Mouse (Mus musculus) bone marrow macrophage, adult 2 months (primary cell): ENCODE data around the gene Cxcr5.

ENCODE experiments used
- CTCF ChIP-seq: IDR thresholded peaks from 2 replicates; pipeline ENCODE4 v1.5.1; 2012; ENCODE audit warnings: low read depth, mild to moderate bottlenecking, low read length, moderate library complexity
- POLR2A ChIP-seq: IDR thresholded peaks from 2 replicates; pipeline ENCODE4 v1.6.1; 2012; ENCODE audit warnings: mild to moderate bottlenecking, low read depth, low read length, borderline replicate concordance

- TF ChIP-seq CTCF (no peak), POLR2A (no peak)
Observed at GRCm38 (mm10) chr9:44605616-44606165, 44.0 kb upstream of the Cxcr5 start.
